Mouse (Mus musculus) natural killer cell, adult 2 months (primary cell): ENCODE measurements around the gene Rbm20.

Experiments used
- DNase-seq, 2 experiments: peaks; one replicate each; pipeline ENCODE4 v3.0.0; 2022; ENCODE audit warnings: low spot score in 2 of 2

Rbm20 gene

DNA sequence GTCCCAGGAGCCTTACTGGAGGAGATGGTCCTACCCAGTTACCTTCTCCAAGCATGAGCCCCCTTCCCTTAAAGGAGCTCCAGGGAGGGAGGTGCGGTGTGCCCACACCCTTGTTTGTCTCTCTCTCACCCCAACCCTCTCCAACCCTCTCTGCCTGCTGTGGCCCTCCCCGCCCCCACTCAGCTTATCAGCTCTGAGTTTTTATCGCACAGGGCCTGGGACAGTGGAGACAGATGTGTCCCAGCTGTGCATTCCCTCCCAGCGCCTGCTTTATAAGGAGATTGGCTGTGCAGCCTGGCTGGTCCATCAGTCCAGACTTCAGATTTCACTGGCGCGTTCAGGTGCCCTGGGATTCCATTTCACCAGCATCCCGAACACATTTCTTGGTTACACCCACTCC, 132.9 kb downstream of the Rbm20 start:
- no peak for DNase-seq

DNA sequence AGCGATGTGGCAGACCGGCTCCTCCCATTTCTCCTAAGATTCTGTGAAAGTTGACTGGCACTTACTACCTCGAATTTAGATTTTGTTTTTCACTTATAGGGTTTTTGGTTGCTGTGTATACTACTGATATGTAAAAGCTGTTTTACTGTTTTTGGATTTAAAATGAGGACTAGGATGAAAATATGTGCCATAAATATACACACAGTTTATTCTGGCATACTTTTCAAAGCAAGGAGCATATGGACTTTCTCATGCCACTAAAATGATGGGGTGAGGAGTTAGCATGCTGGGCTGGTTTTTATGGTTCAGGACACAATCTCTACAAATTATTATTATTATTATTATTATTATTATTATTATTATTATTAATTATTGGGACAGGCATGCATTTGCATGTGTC, 133.5 kb downstream of the Rbm20 start:
- no peak for DNase-seq

DNA sequence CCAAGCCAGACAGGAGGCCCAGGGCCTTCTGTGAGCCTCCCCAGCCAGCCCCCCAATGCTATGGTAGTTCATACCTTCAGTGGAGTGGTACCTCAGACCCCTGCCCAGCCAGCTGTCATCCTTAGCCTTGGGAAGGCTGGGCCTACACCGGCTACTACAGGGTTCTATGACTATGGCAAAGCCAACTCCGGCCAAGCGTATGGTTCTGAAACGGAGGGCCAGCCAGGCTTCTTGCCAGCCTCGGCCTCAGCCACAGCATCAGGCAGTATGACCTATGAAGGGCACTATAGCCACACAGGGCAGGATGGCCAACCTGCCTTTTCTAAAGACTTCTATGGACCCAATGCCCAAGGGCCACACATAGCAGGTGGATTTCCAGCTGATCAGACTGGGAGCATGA, 136.5 kb downstream of the Rbm20 start:
- DNase-seq, result no peak

DNA sequence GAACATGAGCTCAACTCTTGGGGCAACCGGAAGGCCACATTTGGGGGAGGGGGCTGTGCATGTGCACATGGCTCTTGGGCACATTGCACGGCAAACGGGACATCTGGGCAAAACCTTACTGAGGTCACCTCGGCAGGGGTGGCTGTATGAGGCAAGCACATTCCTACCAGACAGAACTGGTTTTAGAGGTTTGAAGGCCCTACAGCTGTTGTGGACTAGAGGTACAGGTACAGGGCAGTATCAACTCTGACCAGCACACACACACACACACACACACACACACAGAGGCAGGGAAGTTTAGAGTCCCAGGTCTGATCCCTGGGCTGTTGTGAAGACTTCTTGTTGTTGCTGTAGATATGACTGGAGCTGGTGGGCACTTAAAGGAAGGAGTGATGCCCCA, 138.6 kb downstream of the Rbm20 start:
- DNase-seq, result no peak

DNA sequence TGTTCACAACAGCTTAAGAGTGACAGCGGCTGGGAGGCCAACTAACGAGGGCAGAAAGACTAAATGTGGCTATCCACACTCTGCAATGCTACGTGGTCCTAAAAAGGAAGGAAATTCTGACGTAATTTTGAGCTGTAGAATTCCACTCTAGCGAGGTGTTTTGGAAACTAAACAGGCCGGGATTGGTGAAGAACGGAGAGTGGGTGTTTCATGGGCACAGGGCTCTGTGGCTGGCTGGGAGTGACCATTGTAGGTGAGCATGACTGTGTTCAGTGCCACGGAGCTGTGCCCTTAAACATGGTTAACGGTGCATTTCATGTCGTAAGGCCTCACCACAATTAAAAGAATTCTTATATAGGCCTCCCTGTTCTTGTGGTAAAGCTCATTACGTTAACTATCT, 139.1 kb downstream of the Rbm20 start:
- no peak for DNase-seq

DNA sequence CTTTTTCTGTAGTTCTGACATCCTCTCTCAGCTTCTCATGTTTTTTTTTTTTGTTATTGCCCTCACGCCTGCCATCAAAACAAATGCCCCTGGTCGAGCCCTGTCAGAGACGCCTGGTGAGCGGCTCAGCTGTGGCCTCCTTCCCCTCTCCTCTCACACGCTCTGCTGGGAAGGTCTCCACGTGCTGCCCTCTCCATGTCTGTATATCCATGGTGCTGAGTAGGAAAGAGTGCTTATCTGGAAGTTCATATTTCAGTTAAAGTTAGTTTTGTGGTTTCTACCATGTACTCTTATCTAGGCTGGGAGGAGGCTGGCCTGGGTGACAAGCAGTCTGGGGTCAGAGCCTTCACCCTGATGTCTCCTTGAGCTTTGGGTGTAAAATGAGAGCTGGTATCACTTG, 142.2 kb downstream of the Rbm20 start:
- no peak for DNase-seq

DNA sequence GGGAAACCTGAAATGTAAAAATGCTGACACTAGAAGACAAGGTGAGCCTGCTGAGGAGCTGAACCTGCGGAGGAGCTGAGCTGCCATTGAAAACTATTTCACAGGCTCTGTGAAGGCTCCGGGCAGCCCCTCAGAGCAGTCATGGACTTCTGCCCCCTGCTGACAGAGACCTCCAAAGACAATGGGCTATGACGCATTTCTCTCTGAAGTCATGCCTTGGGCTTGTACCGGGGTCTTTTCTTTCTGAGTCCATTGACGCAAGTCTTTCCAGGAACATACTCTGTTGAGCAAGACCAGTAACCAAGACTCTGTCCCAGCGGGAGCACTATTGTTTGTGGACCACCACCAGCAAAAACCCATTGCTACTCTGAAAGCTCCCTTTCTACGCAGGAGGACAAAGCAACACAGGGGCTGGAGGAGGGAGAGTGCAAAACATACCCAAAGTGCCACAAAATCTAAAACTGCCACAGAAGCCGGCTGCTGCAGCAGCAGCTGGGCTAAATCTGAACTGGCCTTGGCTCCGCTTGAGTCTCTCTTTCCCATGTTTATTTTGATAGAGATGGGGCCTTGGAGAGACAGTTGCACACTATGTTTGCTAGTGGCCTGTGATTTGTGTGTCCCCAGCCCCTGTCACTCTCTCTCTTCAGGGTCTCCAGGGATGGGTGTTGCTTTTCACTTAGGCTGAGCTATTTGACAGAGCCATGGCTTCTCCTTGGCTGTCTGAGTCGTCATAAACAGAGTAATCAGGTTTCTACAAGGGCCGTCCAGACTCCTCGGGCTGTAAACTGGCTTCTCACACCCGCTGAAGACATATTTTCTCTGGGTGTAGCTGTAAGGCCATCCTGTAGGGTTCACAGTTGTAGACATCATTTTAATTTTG, 144.4 kb downstream of the Rbm20 start:
- no peak for DNase-seq

DNA sequence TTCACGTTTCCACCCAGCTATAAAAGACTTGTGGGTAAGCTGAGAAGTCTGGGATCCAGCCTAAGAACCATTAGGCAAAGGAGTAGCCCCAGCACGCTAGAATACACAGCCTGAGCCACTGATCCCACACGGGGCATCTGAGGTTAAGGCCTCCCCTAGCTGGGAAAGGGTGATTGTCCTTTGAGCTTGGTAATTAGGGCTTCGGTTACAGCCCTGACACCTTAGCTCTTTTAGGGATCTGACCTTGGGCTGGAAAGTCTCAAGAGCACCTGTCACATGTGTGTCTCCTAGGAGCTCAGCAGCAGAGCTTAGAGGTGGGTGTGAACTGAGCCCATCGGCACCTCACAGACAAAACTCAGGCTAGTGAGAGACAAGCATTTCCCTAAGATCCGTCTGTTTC, 146.7 kb downstream of the Rbm20 start:
- DNase-seq, result no peak

DNA sequence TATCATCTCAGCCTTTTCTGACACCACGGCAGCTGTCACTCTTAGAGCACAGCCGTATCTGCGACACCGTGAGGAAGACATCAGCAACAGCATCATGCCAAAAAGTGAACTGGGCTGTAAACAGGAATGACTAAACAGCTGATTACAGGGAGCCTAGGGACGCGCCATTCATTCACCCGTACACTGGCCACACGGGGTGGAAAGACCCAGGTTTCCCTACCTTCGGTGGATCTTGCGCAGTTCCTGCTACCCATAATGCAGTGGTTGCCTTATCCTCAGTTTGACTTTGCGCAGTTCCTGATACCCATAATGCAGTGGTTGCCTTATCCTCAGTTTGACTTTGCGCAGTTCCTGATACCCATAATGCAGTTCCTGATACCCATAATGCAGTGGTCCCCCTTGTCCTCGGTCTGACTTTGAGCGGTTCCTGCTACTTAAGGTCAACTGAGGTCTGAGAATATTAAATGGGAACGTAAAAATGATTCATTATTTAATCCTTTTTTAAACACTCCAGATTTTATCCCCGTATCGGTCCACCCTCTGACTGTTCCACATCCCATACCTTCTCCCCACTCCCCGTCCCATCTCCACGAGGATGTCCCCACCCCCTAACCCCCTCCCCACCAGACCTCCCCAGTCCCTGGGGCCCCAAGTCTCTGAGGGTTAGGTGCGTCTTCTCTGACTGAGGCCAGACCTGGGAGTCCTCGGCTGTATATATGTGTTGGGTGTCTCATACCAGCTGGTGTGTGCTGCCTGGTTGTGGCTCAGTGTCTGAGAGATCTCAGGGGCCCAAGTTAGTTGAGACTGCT, 148.0 kb downstream of the Rbm20 start:
- DNase-seq, result peak; percentile 24 to 47

DNA sequence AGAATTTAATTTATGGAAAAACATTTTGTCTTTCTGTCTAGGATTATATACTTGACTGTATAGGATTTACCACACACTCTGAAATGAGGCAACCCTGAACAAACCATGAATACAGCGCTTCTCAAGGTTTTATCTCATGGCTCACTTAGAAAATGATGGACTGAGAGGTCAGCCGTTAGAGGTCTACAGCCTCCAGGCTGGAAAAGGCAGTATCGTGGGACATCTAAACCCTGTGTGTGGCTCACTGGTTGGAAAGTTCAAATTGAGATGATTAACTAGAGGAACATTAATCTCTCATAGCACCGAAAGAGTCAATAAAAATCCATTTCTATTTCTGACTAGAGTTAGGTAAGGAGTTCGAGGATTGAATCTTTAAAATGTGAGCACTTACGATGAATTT, 152.9 kb downstream of the Rbm20 start:
- no peak for DNase-seq

DNA sequence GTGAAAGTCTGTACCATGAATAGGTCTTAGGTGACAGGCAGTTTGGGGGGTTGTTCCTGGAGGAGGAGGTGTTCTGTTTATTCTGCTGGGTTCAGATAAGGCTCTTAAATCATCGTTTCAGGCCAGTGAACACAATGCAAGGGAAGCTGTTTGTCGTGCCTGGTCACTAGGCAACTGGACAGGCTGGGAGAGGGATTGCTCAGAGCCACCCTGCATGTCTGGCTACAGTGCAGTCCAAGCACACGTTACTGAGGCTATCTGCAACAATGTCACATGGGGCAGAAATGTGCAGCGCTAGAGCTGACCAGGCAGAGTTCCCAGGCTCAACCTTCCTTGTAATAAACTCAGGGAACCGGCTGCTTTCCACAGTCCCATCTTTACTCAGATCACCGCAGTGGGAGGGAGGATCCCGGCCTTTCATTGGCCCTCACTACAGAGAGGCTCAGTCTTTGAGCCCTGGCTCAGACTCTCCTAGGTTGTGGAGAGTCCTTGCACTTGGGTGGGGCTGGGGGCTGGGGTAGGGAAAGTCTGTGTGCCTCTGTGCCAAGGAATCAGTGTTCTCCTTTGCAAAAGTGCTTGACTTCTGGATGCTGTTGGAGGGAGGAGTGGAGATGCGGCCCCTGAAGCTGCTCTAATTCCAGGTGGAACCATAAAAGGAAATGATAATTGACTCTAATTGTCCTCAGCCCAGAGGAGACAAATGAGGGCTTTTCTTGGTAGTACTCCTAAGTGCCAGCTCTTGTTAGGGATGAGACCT, 153.5 kb downstream of the Rbm20 start:
- DNase-seq, result no peak

DNA sequence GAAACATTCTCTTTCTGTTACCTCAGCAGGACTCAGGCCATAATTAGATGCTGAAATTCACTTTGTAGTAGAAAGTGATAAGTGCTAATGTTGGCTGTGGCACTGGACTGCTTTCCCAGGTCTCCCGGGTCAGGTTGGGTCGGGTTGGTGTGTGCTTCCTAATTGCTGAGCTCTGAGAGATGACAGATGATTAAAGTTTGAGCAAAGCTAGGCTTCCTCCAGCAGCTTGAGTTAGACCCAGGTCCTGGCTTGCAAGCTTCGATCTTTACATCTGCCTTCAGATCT, 154.0 kb downstream of the Rbm20 start:
- DNase-seq, result no peak

DNA sequence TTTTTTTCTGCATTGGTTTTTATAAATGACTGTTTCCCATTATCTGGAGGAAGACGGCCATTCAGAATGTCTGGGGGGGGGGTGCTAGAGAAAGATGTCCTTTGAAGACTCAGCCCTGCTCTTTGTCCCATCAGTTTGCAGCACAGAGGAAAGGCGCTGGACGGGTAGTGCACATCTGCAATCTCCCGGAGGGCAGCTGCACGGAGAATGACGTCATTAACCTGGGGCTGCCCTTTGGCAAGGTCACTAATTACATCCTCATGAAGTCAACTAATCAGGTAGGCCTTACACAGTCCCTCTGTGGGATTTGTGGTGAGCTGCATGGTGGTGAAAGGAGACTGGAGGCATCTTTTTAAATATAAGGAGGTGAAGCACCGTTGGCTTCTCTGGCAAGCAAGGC, 155.4 kb downstream of the Rbm20 start:
- no peak for DNase-seq

DNA sequence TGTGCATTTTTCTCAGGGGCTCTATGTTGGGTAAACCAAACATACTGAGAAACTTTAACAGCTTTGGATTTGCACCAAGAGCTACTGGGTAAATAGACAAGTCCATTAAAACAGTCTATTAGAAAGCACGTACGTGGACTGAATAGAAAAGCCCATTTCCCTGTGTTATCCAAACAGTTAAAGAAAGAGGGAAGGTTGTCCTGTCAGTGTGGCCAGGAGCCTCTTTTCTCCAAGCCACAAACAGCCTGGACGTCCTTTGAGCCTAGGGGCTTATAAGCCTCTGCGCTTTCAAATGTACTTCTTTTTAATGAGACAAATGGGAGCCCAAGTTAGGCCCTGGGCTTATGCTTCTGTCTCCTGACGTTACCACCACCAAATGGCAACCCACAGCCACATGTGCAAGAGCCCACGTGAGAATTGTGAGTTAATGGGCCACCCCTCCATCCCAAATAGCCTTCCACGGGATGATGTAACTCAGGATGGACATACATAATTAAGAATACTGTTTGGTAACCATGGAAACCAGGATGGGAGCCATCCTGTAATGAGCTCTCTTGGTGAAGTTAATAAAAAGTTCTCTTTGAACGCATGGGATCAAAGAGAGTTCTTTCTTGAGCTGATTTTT, 156.8 kb downstream of the Rbm20 start:
- DNase-seq, result no peak

DNA sequence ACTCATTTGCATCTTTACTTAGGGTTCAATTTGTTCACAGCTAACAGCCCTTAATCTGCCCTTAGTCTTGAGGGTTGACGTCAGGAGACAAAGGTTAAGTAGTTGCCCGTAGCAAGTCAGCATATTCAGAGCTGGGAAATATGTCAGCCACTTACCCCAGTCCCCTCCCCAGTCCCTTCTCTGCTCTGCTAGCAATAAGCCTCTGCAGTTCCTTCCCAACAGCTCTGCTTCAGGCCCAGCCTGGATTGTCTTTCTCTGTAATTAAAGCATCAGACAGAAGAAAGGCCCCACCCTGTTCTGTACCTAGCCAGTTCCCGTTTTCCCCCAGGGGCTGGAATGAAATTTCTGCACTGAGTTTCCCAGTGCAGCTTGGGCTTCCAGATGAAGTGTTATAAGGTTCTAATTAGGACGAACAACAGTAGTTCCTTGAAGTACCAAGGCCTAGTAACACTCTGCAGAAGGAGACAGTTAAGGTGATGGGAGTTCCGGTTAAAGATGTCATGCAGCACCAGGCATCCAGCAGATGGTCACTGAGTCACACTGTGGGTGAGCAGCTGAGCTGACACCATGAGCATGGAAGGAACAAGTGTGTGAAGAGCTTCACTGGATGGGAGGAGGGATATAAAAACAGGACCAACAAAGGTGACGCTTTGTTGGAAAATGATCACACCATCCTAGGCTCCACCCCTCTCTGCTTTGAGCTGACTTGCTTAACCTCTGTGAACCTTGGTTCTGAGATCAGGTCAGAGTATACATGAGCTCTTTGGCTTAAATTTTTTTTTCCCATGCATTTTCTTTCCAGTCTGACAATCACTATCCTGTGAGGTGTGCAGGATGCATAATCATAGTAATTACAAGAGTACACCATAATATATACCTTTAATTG, 159.7 kb downstream of the Rbm20 start:
- no peak for DNase-seq

DNA sequence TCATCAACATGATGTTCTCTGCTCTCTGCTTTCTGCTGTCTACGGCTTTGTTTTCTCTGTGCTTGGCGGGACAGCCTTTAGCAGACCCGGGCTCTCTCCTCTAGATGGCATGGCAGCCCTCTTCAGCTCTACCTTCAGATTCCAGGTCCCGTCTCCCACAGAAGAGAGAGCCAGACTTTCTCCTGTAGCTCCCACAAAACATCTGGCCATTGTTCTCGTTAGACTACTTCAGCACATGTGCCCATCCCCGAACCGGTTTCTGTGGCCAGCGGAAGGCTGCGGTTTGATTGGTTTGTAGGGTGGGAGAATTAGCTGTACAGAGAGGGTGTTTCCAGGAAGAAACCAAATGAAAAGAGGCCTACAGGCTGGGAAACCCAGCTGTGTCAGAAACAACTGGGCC, 161.7 kb downstream of the Rbm20 start:
- peak; percentile 36 to 57 for DNase-seq

DNA sequence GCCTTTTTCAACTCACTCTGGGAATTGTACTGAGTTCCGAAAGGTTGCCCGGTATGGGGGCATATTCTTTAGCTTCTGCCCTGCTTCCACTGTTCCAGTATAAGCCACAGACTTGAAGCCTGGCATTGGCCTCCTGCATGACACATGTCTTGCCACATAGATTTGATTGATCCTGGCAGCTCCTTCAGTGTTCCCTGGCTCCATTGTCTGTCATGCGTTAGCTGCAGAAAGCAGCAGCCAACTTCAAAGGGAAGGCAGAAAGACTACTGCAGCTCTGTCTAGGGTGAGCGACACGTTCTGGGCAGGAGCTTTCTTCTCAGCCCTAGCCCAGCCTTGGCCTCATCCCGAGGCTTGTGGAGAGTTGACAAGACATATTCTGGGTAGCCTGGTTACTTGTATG, 162.7 kb downstream of the Rbm20 start:
- DNase-seq, result no peak

DNA sequence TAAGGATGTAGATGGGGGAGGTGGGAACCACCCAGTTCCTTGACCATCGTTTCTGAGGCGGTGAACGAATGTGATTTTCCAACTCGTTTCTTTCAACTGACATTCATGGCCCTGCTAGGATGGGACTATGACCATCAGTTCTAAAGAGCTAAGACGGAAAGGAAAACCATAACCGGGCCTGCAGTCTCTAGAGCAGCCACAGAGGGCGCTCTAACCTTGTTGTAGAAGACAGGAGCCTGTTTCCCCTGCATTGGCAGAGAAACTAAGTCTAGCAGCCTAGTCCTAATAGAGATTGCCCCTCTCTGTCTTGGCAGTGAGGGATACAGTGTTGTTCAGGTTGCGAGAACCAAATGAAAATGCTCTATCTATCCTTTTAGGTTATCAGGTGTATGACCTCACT, 164.8 kb downstream of the Rbm20 start:
- peak; percentile 73 to 85 for DNase-seq

DNA sequence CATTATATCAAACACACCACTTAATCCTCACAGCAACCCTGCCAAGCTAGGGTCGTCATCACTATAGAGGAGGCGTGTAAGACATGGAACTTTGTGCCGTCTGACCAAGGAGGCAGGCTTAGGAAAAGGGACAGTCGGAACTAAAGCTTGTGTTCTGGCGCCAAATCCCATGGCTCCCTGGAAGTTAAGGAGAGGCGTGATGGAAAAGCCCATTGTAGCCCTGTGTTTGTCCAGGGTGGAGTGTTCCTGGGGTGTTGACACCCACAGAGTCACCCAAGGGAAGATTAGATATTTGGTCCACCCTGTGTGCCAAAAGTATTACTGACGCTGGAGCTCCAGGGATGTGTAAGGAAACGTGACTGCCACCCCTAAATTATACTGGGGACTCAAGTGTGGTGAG, 166.9 kb downstream of the Rbm20 start:
- no peak for DNase-seq

DNA sequence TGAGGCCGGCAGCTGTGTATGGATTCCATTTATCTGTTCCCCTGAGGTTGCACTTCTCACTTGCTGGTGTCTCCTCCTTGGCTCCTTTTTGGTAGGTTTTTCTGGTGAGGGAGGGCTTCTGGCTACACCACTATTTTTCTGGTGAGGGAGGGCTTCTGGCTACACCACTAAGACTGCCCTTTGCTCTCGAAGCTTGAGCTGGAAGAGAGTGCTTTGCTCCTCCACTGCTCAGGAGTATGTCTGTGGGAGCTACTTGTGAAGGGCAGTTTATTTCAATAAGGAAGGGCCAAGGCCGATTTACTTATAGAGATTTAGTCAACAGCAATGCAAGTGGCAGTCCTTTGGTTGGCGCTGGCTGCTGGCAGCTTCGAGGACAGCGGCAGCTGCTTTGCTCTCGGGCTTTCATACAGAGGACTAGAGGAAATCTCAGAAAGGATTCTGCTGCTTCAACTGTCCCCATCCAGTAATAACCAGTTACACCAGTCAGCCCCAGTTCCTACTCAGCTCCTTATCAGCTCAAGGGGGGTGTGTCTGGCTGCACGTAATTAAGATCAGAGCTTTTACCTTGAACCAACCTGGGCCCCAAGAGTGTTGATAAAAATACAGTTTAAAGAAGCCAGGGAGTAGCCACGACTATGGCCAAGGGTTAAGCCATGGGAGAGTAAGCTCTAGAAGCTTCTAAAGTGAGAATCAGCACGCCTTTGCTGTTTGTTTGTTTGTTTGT, 171.3 kb downstream of the Rbm20 start:
- no peak for DNase-seq
